Mouse (Mus musculus) telencephalon, adult 2 months (tissue): ENCODE results near the gene Ttl.

Experiments used
- DNase-seq: peaks from one replicate; pipeline ENCODE4 v3.0.0-alpha.2; 2011; ENCODE audit warnings: low read depth, low spot score

Gene Ttl

DNA sequence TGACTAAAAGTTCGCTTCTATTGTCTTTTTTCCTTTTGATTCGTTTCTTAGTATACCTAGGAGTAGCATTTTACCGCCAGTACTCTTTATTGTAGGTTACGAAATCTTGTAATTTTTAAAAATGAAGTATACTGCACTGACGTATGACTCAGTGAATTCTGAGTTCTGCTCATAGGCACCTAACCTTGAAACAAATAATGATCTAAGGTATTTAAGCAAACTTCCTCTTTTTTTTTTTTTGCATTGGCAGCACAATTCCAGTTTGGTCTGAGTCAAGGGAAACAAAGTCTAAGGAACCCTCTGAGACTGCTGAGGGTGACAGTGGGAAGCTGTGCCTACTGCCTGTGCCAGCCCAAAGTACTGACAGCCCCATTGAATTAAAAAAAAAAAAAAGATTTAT lies 17.8 kb downstream of the Ttl start:
- no peak for DNase-seq

DNA sequence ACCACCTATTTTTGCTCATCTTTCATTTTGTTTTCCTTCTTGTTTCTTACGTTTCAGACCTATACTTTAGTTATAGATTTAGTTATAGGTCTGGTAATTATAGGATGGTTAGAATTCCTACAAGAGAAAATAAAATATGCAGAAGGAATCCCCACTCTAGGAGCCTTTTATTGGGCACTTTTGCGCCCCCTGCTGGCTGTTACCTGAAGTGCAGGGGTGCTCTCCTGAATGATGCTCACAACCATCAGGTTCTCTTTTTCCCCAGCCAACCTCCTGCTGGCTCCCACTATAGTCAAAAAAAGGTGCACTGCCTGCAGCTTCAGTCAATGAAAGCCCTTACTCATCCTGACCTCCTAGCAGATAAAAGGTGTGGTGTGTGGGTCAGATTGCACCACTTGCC lies 19.2 kb downstream of the Ttl start:
- no peak for DNase-seq

DNA sequence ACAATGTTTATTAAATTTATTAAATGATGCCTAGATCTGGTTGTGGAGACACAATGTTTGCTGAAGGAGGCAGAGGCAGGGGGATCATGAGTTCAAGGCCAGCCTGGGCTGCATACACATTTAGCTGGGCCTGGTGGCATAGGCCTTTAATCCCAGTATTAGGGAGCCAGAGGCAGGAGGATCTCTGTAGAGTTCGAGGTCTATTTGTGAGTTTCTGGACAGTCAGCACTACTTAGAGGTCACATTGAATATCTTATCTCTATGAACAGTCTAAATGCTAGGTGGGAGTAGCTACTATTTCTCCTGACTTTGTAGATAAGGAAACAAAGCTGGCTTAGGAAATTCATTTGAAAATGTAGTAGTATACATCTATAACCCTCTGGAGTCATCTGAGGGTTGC lies 21.8 kb downstream of the Ttl start:
- DNase-seq: no peak

DNA sequence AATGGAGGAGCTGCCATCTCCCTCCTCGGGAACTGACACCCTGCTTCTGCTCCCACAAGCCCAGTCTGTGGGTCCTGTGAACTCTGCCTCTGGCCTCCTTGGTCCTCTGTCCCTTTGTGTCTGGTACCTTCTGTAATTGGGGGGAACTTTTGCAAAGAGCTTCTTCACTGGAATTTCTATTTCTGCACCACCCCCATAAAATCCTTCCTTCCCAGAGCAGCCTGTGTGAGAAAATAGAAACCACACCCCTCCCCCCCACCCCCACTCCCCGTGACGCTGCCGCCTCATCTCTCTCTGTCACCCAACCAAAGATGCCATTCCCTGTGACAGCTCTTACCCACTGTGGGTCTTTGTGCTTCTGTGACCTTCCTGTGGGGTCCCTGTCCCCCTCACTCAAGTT lies 24.6 kb downstream of the Ttl start:
- peak; percentile 55 for DNase-seq

- peak; percentile 49 for DNase-seq
These were observed 27.1 kb downstream of the Ttl start for GRCm38 (mm10) chr2:129092810-129093209.

DNA sequence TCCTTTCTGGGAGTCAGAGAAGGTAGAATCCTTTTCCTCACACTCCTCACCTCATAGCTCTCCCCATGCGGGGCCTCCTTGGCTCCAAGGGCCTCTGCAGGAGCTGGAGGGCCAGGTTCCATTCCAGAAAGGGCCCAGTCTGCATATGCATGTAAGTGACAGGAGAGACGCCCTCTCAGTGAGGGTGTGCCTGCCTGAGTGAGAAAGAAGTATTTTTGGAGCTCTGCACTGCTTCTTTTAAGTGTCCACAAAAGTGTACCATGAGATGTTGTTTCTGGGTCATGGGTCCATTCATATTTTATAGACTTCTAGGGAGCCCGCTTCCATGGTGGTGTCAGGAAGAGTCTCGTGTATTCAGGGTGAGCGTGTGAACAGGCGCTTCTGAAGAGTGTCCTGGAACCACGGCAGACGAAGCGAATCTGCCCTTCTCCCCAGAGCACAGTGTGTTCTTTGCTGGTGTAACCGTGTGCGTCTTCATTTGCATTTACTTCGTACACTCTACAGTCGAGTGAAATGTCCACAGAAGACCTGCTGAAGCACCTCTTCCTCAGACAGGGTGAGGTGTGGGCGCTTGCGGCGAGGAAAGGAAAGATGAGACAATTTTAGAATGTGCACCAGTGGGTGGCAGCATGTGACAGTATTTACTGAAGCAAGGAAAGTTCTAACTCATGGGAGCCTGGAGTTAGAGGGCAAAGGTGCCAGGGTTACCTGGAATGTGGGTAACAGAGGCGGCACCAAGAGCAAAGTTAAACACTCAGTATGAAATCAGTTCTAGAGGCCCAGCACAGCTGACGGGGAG lies 28.4 kb downstream of the Ttl start:
- DNase-seq: peak; percentile 57

- peak; percentile 94 for DNase-seq
These were observed 35.1 kb downstream of the Ttl start, which contains the start of gene Polr1b for GRCm38 (mm10) chr2:129100784-129101310. Gene Polr1b (plus strand): TSS chr2:129100995.

DNA sequence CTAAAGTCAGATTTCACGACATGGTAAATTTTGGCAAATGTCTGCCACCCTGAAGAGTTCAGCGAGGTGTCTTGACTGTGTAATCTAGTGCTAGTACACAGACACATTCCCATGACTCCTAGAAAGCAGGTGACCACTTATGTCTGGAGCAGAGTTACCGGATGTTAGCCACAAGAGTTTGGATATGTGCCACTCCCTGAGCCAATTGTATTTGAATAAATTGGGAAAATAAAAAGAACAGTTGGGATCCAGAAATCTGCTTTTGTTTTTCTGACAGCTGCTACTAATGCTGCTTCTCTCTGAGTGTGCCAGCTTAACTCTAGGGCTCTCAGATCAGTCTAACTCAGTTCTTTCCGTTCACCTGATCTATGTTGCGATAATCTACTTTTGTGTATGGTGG lies 47.2 kb downstream of the Ttl start:
- DNase-seq: no peak

GRCm38 (mm10) chr2:129115706-129116367 lies 50.1 kb downstream of the Ttl start:
- DNase-seq: no peak

- DNase-seq: no peak
These were observed 50.6 kb downstream of the Ttl start for GRCm38 (mm10) chr2:129116368-129116739.

- DNase-seq: no peak
These were observed 52.3 kb downstream of the Ttl start for GRCm38 (mm10) chr2:129118061-129118460.

DNA sequence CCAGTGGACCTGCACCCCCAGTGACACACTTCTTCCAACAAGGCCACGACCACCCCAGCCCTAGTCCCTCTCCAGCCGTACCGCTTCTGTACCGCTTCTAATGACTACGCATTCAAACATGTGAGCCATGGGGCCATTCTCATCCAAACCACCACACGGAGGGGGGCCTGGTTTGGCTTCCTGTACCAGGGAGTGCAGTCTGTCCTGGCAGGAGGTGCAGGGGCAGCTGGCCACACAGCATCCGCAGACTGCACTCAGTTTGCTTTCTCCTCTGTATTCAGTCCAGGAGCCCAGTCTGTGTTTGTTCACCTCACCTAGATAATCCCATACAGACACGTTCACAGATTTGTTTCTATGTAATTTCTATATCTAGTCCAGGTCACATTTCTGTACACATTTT lies 56.2 kb downstream of the Ttl start:
- DNase-seq: no peak

- peak; percentile 99 for DNase-seq
These were observed 63.7 kb downstream of the Ttl start, which contains the start of gene Chchd5 for GRCm38 (mm10) chr2:129129412-129129929. Gene Chchd5 (plus strand): TSS chr2:129129700.

DNA sequence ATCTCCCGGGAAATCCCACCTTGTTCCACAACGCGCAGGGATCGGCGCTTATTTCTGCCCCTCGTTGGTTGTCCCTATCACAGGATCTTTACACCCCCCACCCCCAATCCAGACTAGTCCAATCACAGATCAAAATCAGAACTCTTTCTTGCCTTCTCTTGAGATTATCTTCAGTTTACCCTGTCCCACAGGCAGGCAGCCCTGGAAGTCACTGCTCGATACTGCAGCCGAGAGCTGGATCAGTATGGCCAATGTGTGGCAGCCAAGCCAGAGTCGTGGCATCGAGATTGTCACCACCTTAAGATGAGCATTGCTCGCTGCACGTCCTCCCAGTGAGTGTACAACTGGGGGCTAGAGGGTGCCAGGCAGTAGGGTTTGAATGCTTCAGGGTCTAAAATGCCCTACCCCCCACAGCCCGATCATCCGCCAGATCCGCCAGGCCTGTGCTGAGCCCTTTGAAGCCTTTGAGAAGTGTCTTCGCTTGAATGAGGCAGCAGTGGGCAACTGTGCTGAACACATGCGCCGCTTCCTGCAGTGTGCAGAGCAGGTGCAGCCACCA lies 64.3 kb downstream of the Ttl start:
- DNase-seq: no peak

DNA sequence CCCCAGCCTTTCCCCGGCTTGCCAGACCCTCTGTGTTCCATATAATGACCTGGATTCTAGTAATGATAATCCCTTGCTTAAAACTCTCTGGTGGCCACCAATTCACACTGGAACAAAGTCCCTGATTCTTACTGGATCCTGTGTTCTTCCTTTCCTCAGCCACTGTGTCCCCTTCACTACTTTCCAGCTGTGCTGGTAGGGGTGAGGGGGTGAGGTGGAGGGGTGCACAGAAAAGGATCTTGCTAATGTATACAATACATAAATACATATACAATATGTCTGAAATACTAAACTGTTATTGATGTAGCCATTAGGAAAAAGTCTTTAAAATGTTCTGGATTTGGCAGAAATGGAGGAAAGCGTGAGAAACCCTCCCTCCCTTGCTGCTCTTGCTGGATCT lies 65.0 kb downstream of the Ttl start:
- DNase-seq: no peak

DNA sequence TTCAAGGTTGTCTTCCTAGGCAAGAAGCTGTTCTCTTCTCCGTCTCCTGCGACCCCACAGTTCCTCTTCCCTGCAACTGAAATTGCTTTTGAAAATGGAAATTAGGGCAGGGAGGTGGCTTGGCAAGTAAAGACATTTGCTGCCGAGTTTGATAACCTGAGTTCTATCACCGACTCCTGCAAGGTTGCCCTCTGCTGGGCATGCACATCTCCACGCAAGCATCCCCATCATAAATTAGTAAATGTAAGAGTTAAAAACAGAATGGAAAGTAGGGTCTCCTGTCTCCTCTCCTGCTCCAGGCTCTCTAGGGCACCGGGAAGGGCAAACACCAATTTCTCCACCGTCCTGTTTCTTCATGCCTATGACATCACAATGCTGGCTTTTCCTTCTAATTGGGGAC lies 66.5 kb downstream of the Ttl start:
- no peak for DNase-seq

GRCm38 (mm10) chr2:129133006-129133805 lies 67.5 kb downstream of the Ttl start:
- peak; percentile 93 for DNase-seq

DNA sequence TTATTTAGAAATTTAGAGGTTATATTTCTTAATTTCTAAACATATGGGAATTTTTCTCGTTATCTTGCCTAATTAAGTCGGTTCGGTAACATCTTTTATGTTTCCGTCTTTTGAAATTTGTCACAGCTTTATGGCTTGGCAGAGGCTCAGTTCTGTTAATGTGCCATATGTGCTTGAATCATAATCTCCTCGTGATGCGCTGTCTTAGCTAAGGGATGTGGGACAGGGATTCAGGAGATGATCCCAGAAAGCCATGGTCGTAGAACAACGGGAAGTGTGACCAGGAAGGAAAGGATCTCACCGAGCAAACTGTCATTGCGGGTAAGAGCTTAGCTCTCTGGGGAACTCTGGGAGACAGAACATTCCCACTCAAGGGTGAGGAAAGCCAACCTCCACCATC lies 74.2 kb downstream of the Ttl start:
- peak; percentile 78 for DNase-seq
